Mouse (Mus musculus) left cerebral cortex, postnatal 25 days (tissue): ENCODE measurements around the gene Tcte2. TPM values are rescaled to one million over a fixed set of nuclear protein-coding genes. Genes with fewer than 3 reads are reported as not detected.

ENCODE experiments used
- DNase-seq, 2 experiments: peaks; one replicate each; pipeline ENCODE4 v3.0.0; 2022; ENCODE audit warnings: low spot score in 2 of 2, mixed read lengths in 1 of 2
- intact Hi-C: fragments of 180-260 bp; cut with DNase I; formaldehyde crosslinking; loops from one replicate; pipeline ENCODE4 v1.15.1; 2025
- total RNA-seq, 2 experiments: library from RNA; stranded (reverse); gene quantifications; 2 replicates each; pipeline ENCODE4 v1.2.3; 2021

Tcte2 gene
- total RNA-seq, 2 experiments from 2014 or later = 22.8 to 23.2 TPM

DNA sequence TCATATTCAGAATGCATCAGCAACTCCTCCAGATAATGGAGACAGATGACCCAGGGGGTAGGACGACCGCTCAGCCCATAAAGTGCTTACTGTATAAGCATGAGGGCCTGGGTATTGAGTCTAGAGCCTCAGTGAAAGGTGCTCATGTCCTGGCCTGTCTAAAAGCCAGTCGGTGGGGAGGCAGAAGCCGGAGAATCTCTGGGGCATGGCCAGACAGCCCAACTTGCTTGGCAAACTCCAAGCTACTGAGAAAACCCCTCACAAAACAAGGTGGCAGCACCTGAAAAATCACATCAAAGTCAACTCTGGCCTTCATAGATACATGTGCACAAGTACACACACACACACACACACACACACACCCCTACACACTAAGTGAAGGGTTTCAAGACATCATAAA is 12.6 kb downstream of the Tcte2 start:
- intact Hi-C loops = no loop called here
- no peak for DNase-seq

DNA sequence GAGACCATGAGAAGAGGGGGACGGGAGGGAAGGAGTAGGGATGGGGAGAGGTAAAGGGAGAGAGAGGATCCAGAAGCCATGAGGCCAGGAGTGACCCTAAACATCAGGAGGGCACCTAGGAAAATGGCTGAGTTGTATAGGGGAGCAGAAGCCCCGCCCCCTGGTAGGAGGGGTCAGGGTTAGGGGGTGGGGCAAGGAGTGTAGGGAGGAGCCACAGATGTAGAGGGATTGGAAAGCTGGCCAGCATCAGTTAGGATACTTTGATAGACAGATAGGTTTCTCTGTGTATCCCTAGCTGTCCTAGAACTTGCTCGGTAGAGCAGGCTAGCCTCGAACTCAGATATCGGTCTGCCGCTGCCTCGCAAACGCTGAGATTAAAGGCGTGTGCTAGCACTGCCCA is 13.9 kb downstream of the Tcte2 start:
- no peak for DNase-seq
- intact Hi-C loops = no loop called here

DNA sequence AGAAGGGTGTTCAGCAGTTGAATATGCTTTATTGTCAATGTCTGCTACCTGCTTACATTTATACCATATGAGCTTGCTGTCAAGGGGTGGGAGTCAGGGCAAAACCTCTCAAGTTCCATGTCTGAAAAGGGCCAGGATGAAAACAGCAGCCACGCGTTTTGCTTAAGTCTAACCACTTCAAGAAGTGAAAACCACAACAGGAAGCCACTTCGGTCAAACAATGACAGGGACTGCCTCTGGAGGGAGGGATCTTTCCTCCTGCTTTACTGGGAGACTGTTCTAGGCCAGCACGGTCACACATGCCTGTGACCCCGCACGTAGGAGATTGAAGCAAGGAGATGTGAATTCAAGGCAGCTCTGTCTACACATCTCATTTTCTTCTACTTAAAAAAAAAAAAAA is 15.3 kb downstream of the Tcte2 start:
- no peak for DNase-seq
- intact Hi-C loops = no loop called here

DNA sequence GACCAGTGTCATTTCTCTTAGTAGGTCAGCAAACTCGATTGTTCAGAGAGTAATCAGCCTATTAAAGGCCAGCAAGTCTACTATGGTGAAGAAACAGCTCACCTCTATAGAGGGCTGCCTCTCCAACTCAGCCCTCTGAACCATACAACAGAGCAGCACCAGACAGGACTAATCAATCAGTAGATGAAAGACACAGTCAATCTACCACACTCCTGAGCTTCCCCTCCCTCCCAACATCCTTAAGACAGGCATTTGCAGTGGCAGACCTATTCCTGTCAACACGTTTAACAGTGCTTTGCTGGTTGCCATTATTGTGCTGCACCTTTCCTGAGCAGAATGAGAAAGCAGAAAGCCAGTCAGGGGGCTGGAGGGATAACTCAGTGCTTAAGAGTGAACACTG is 16.3 kb downstream of the Tcte2 start:
- no peak for DNase-seq
- intact Hi-C loops = no loop called here

DNA sequence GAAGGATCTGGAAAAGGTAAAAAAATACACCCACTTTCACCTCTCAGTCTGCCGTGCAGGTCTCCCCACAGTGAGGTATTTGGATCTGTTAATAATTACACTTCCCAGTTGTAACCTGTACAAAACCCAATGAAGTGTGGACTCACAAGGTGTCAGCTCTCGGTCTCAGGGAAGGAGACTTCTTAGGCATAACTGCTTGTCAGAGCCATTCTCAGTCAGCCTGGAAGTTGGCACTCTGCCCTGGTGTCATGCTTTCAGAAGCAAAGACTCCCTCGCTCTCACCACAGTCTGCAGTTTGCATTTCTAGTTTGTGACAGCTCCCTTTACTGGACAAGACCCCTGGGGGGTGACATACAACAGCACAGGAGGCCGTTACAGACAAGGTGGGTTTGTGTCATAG is 16.8 kb downstream of the Tcte2 start:
- DNase-seq = no peak
- intact Hi-C loops = no loop called here

DNA sequence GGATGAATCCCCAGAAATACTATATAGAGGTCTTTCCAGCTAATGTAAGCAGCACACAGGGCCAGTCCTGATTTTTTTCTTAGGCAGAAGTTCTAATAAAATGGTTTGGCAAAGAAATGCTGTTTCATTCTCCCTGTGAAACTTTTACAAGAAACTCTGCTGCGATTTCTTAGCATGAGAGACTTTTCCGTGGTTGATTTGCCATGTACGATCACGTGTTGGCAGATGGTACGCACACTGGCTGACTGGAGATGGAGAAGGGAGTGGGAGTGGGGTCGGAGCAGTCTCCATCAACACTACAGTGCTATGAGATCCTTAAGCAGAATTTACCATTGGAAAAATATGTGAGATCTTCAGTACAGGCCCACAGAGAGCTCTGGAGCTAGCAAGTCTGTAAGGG is 17.4 kb downstream of the Tcte2 start:
- no peak for DNase-seq
- intact Hi-C loops = no loop called here

DNA sequence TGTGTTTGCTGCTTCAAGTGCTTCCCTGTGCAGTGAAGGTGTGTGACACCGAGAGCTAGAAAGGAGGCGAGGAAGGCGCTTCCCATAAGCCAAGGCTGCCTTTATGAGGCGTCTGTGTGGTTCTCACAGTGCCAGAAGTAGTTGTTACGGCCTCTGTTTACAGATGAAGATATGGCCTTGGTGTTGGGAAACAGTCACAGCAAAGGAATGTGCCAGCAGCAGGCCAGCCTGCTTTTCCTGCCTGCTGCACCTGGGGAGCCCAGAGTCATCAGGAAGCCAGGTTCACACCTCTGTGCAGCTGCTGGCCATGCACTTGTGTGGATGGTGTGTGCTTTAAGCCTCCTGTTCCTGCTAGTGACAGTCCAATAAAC is 17.9 kb downstream of the Tcte2 start:
- DNase-seq = no peak
- intact Hi-C loops = no loop called here

DNA sequence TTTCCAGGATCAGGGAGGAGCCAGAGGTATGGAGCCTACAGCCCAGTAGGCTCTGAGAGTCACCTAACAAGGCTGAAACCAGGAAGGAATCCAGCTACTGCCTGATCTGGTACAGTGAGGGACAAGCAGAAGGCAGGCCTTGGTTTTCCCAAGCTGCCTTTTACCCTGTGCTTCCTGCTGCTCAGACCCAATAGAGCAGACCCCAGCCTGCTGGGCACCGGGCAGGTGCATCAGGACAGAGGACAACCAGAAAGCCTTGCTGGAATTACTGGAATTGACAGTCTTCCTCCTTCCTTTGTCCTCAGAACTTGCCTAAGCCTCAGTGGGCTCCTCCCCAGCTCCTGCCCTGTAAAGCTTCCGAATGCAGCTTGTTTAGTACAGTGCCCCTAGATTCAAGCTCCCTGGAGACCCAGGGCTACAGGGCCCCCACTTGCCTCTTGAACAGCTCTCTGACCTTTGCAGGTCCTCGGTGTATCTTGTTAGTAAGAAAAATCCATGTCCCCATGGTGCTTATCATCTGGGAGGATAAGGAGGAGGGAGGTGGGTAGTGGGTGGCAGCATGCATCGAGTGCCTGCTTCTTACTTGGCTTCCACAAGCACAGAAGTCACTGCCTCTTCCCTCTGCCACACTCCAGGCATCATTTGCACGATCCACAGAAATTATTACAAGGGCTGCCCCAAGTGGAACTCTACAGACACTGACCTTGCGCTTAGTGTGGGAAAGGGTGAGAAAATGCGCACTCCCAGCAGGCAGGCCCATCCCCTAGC is 18.5 kb downstream of the Tcte2 start:
- intact Hi-C loops = no loop called here
- peak in 1 of 2 experiments; percentile 14 for DNase-seq

DNA sequence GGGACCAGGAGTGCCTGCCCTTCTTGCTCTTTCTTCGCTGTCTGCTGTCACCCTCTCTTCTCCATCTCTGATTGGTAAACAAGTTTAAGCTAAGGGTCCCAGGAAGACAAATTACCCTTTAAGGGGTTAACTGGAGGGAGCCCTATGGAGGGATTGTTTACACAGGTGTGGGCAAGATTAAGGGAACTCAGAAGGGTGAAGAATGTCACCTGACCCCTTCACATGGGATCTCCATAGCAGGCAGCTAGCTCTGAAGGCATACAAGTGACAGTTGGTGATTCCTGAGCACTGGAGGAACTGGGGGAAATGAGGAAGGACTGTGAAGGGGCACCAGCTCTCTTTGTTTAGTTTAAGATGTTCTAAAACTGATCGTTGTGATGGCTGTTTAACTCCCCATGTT is 19.3 kb downstream of the Tcte2 start:
- no peak for DNase-seq
- intact Hi-C loops = no loop called here

DNA sequence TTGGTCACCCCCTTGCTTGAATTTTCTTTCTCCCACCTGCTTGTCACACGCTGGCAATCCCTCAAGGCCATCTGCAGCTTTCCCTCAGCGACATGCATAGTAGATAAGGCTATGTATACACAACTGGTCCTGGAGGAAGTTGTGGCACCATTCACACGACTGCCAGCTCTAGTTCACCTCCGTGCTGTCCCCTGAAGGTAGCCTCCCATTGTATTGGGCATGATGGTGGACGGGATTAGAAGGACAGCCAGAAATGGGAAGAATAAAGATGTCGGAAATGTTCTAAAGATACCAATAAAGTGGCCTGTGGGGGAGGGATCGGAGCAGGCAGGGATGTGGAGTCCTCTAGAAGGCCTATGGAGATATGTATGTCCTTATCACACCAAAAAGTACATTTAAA is 20.0 kb downstream of the Tcte2 start:
- intact Hi-C loops = no loop called here
- DNase-seq = no peak

DNA sequence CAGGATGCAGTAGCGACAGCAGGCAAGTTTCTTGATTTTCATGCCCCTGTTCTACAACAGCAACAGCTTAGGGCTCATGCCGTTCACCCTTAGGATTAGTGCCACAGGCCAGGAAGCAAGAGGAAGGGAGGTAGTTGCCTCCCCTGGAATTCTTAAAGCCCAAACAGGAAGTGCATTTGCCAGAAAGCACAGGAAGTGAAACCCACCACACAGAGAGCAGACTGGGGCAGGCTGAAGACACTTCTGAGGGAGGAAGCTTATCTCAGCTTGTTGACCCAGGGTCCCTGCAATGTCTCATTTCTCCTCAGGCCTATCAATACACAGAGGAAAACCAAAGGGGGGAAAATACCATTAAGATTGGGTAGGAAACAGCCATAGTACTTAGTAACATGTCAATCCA is 20.8 kb downstream of the Tcte2 start:
- intact Hi-C loops = no loop called here
- DNase-seq = no peak

DNA sequence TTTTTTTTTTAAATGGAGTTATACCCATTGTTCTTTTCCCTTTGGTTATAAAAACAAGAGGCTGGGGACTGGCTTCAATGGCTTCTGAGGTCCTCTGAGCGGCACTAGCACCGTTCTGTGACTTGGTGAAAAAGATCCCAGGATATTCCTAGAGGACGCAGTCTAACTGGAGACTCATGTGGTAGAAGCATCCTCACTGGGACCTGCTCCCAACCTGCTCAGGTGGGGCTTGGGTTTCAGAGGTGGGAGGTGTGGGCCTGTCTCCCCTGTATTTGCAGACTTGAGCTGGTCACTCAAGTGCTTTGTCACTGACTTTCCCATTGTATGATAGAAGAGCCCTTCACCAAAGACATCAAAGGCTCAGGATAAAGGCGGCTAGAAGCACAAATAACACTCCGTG is 21.6 kb downstream of the Tcte2 start:
- DNase-seq = no peak
- intact Hi-C loops = no loop called here

DNA sequence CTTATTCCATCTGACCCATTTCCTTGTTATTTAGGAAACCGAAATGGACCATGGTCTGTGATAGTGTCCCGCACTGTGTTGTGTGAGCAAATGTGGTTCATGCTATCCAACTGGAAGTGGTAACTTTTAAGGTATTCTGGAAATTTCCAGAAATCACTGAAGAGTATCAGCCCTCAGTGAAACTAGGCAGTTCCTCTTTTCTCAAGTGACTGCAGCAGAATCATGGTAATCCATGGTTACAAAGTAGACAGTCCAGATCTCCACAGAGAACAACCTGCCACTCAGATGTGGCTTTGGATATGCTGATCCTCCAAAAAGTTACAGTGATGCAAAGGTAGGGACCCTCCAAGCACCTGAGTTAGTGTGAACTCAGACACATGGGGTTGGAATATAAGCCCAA is 22.7 kb downstream of the Tcte2 start:
- intact Hi-C loops = no loop called here
- DNase-seq = no peak

DNA sequence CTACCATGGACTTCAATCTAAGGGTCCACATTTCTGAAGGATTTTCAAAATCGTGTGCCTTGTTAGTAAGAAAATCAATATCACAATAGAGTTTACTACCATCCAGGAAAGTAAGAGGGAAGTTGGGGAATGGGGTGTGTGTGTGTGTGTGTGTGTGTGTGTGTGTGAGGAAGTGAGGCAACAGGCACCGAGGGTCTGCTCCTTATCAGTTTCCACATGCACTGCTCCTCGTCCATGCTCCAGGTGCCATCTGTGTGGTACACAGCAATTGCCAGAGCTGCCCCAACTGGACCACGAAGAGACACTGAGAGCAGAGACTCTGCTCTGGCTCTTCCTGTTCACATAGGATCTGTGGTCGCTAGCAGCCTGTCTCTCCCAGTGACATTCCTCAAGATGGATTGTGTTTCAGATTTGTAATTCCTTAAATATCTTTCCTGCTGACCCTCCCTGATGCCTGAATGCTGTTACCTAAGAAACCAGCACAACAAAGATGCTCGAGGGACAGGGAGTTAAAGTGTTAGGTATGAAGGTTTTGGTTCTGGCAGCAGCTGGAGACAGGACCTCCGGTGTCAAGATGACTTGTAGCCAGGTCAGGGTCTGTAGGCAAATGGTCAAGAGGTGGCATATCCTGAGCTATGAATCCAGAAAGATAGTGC is 23.4 kb downstream of the Tcte2 start:
- no peak for DNase-seq
- intact Hi-C loops = no loop called here

DNA sequence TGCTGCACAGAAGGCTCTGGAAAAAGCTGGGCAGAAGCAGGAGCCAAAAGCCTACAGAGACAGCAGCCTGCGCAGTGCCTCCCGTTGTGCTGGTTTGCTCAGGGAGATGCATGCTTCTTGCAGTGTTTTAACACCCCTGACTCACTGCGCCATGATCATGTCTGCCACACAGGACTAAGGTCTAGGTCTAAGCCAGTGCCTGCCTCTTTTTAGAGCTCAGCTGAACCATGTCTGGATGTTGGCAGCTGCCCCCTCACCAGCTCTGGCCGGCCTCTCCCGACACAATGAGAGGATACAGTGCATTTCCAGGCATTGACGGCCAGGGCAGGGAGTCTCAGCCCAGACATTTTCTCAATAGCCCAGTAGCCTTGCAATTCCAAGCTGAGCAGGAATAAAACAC is 24.3 kb downstream of the Tcte2 start:
- intact Hi-C loops = no loop called here
- peak in 1 of 2 experiments; percentile 61 for DNase-seq

DNA sequence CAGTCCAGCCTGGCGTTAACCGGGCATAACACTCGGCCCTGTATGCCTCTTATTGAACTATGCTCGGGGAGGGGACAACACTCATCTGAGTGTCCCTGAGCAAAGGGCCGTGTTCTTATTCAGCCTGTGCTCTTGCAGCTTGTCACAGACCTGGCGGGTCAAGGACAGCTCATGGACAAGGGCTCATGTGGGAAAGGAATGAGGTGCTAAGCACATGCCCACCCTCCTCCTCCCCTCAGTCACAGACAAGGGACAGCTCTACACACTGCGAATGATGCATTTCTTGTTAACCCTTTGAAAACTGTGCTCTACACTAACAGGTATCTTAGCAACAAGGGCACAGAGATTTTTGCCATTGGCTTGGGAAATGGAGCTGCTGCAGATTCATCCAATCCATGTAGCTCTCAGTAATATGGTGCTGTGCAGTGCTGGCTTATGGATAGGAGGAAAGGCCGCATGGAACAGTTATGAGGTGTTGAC is 25.8 kb downstream of the Tcte2 start:
- DNase-seq = no peak
- intact Hi-C loops = no loop called here

DNA sequence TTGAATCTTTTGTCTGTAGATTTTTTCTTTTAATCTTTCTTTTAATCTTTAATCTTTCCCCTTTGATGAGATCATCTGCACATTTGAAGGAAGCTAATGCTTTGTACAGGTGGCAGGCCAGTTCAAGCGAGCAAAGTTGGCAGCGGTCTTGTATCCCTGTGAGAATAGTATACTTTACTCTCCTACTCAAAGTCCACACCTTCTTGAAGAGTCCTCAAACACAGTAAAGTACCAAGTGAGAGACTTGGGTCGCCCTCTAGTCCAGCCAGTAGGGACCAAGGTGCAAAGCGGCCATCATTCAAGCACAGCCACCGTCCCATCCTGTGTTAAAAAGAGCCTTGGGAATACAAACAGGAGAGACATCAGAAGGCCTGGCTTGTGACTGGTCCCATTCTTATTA is 26.6 kb downstream of the Tcte2 start:
- intact Hi-C loops = no loop called here
- no peak for DNase-seq

DNA sequence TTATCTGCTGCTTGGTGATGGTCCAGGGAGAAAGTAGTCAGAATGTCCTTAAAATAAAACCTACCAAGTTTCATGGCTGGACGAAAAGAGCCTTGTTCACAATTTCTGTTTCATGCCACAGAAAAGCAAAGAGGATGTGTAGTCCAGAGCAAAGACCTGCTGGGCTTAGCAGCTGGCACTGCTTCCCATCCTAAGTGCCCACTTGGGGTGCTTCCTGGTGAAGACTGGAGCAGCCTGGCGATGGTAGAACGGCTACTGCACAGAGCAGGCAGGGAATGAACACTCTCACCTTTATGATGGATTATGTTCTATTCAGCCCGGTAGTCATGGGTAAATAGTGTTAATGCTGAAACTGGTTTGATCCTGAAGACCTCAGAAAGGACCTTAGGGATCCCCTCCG is 27.7 kb downstream of the Tcte2 start:
- intact Hi-C loops = no loop called here
- DNase-seq = no peak

DNA sequence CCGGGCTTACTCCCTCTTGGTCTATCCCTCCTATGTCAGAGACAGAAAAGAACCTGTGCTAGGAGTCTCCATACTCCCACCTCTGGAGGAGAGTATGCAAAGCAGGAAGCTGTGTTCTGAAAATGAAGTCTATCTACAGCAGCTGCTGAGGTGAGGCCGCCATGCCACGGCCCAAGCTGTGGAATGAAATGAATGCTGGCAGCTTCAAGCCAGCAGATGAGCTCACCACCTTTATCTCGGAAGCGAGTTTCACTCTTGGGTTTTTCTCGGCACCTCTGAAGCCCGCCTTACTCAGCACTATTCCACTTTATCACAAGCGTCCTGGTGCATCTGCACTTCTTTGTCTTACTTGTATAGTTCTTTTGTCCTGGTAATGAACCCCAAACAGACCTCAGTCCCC is 28.9 kb downstream of the Tcte2 start:
- DNase-seq = peak in 1 of 2 experiments; percentile 8
- intact Hi-C loops = no loop called here

DNA sequence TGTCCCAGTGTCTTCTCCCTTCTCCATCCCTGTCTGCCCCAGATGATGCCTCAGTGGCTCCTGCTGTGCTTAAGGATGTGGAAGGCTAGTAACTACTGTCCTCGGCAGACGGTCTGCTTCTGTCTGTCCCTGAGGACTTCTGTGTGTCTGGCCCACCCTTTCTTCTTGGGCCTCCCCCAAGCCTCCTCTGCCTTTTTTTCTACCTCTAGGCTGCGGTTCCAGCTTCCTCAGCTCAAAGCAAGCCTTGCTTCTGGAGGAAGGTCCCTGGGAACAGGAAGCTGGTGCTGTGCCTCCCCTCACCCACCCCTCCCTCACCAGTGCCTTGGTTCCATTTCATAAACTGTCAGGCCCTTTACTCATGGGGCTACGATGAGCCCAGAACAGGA is 29.9 kb downstream of the Tcte2 start:
- no peak for DNase-seq
- intact Hi-C loops = no loop called here

DNA sequence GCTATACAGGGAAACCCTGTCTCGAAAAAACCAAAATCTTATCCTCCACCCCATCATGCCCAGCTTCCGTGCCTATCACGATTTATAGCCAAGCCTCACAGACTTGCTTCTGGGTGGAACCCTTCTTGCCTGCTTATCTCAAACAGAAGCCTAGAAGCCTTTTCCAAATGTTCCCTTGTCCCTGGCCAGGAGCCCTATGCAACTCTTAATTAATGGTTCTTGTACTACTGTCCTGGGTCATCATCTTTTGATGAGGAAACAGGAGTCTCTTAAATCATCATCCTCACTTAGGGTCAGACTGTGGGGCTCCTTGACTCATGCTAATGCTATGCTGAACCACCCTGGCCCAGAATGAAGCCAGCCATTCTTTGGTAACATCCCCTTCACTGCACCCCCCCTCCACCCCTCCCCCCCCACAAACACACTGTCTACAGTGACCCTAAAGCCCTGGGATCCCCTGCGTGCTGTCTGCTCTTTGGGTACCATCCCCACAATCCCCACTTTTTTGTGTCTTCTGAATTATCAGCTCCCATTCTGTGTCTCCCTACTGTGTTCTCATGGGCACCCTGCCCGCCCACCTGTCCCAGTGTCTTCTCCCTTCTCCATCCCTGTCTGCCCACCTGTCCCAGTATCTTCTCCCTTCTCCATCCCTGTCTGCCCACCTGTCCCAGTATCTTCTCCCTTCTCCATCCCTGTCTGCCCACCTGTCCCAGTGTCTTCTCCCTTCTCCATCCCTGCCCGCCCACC is 30.5 kb downstream of the Tcte2 start:
- no peak for DNase-seq
- intact Hi-C loops = no loop called here
